16 mouse cellular contexts compared by ENCODE assay signal in genomic region chr11:88419657-88420366, GRCm38 (mm10).
DNase-seq lines count a peak whose midpoint lies in the region; ATAC-seq and TF ChIP-seq lines count a peak whose summit lies in the region.
"Had no signal": no experiment of that assay in that cellular context is flagged by ENCODE, and none has a peak within 500 bp of the region (broad histone marks: within the 10 kb centered on the region; RNA-seq: fewer than 3 reads in every experiment).

No protein-coding gene starts in this region.

- intact Hi-C loops in heart, postnatal 10 days (cut with DNase I): no loop called here

- no peaks in the 10 kb centered on the region for H3K27me3 ChIP-seq in heart, embryonic 12.5 days (replicated peaks)
- no peaks in the 10 kb centered on the region for H3K27me3 ChIP-seq in midbrain, embryonic 12.5 days
- H3K27me3 ChIP-seq in midbrain, embryonic 15.5 days (replicated peaks): no peaks in the 10 kb centered on the region
- no peaks in the 10 kb centered on the region for H3K27me3 ChIP-seq in hindbrain, embryonic 15.5 days
- no peaks in the 10 kb centered on the region for H3K27me3 ChIP-seq in liver, postnatal 0 days (ENCODE audit: insufficient read depth, low read length)
- H3K27me3 ChIP-seq: embryonic facial prominence, embryonic 13.5 days; limb, embryonic 15.5 days had no signal

- H3K4me3 ChIP-seq in heart, embryonic 12.5 days: no peak overlapping the region
- H3K4me3 ChIP-seq in midbrain, embryonic 12.5 days: no peak overlapping the region
- no peak overlapping the region for H3K4me3 ChIP-seq in midbrain, embryonic 15.5 days
- H3K4me3 ChIP-seq in hindbrain, embryonic 15.5 days: no peak overlapping the region
- H3K4me3 ChIP-seq in liver, postnatal 0 days (ENCODE audit: low read depth, low read length): no peak overlapping the region
- H3K4me3 ChIP-seq: embryonic facial prominence, embryonic 13.5 days; limb, embryonic 15.5 days; myocyte had no signal

- no peak for TF ChIP-seq CTCF in liver, postnatal 0 days (IDR thresholded peaks at IDR 0.05; ENCODE audit: low read depth)

- peaks cover 7% of the 10 kb centered on the region for H3K36me3 ChIP-seq in heart, embryonic 12.5 days
- H3K36me3 ChIP-seq in midbrain, embryonic 12.5 days: no peaks in the 10 kb centered on the region
- H3K36me3 ChIP-seq in midbrain, embryonic 15.5 days (replicated peaks): no peaks in the 10 kb centered on the region
- H3K36me3 ChIP-seq in hindbrain, embryonic 15.5 days: no peaks in the 10 kb centered on the region
- no peaks in the 10 kb centered on the region for H3K36me3 ChIP-seq in liver, postnatal 0 days (replicated peaks; ENCODE audit: insufficient read depth, low read length)
- H3K36me3 ChIP-seq: embryonic facial prominence, embryonic 13.5 days; limb, embryonic 15.5 days had no signal

- no peak for ATAC-seq in heart, embryonic 12.5 days (ENCODE audit: insufficient number of reproducible peaks, low FRiP score)
- no peak for ATAC-seq in midbrain, embryonic 12.5 days (ENCODE audit: low FRiP score, low read depth)
- no peak for ATAC-seq in midbrain, embryonic 15.5 days (replicated peaks)
- ATAC-seq in hindbrain, embryonic 15.5 days (ENCODE audit: low FRiP score, low read depth): no peak
- peak; percentile 84 for ATAC-seq in liver, postnatal 0 days
- no peak for ATAC-seq in CD4-positive, CD25-positive, alpha-beta regulatory T cell, adult 4 months

- peaks cover 83% of the 10 kb centered on the region for H3K4me1 ChIP-seq in heart, embryonic 12.5 days (replicated peaks)
- H3K4me1 ChIP-seq in midbrain, embryonic 12.5 days: peaks cover 62% of the 10 kb centered on the region
- H3K4me1 ChIP-seq in midbrain, embryonic 15.5 days: peaks cover 44% of the 10 kb centered on the region
- H3K4me1 ChIP-seq in hindbrain, embryonic 15.5 days (replicated peaks): peaks cover 62% of the 10 kb centered on the region
- peaks cover 8% of the 10 kb centered on the region for H3K4me1 ChIP-seq in liver, postnatal 0 days (ENCODE audit: insufficient read depth)

- 55% methylated on average over 9 of the region's 9 CpGs for WGBS in heart, embryonic 12.5 days
- 88% methylated on average over 9 of the region's 9 CpGs for WGBS in midbrain, embryonic 12.5 days
- WGBS in midbrain, embryonic 15.5 days: 91% methylated on average over 9 of the region's 9 CpGs
- 90% methylated on average over 9 of the region's 9 CpGs for WGBS in hindbrain, embryonic 15.5 days
- 62% methylated on average over 9 of the region's 9 CpGs for WGBS in liver, postnatal 0 days (ENCODE audit: insufficient replicate concordance)

- no peaks in the 10 kb centered on the region for H3K9me3 ChIP-seq in heart, embryonic 12.5 days (replicated peaks)
- H3K9me3 ChIP-seq in midbrain, embryonic 12.5 days: no peaks in the 10 kb centered on the region
- H3K9me3 ChIP-seq in midbrain, embryonic 15.5 days: no peaks in the 10 kb centered on the region
- no peaks in the 10 kb centered on the region for H3K9me3 ChIP-seq in hindbrain, embryonic 15.5 days
- H3K9me3 ChIP-seq in liver, postnatal 0 days (ENCODE audit: low read length): no peaks in the 10 kb centered on the region
- H3K9me3 ChIP-seq: embryonic facial prominence, embryonic 13.5 days; limb, embryonic 15.5 days had no signal

- H3K9ac ChIP-seq in heart, embryonic 12.5 days: no peak overlapping the region
- no peak overlapping the region for H3K9ac ChIP-seq in midbrain, embryonic 12.5 days (replicated peaks)
- H3K9ac ChIP-seq in midbrain, embryonic 15.5 days: no peak overlapping the region
- no peak overlapping the region for H3K9ac ChIP-seq in hindbrain, embryonic 15.5 days
- H3K9ac ChIP-seq in liver, postnatal 0 days (replicated peaks): no peak overlapping the region
- H3K9ac ChIP-seq: embryonic facial prominence, embryonic 13.5 days; limb, embryonic 15.5 days had no signal

- H3K27ac ChIP-seq in heart, embryonic 12.5 days (ENCODE audit: poor library complexity, severe bottlenecking): peak overlapping the region; percentile 96
- peak overlapping the region; percentile 58; the same call in 1 of the 2 replicates for H3K27ac ChIP-seq in midbrain, embryonic 12.5 days (replicated peaks)
- H3K27ac ChIP-seq in midbrain, embryonic 15.5 days: no peak overlapping the region
- 0 out of 2 replicates have a peak overlapping the region, but pooled peaks have one; percentile 14 for H3K27ac ChIP-seq in hindbrain, embryonic 15.5 days (replicated peaks)
- peak overlapping the region; percentile 69; the same call in 1 of the 2 replicates for H3K27ac ChIP-seq in liver, postnatal 0 days (ENCODE audit: low read depth)
- H3K27ac ChIP-seq: limb, embryonic 15.5 days had no signal

- no peak overlapping the region for H3K4me2 ChIP-seq in heart, embryonic 12.5 days
- no peak overlapping the region for H3K4me2 ChIP-seq in midbrain, embryonic 12.5 days (replicated peaks)
- H3K4me2 ChIP-seq in midbrain, embryonic 15.5 days: no peak overlapping the region
- no peak overlapping the region for H3K4me2 ChIP-seq in hindbrain, embryonic 15.5 days
- H3K4me2 ChIP-seq in liver, postnatal 0 days (ENCODE audit: low read depth, low read length): no peak overlapping the region
- H3K4me2 ChIP-seq: embryonic facial prominence, embryonic 13.5 days; limb, embryonic 15.5 days had no signal

- no peak for DNase-seq in heart, postnatal 10 days
- no peak for DNase-seq in liver, postnatal 0 days
- DNase-seq in adrenal gland, postnatal 25 days: no peak
- DNase-seq: adrenal gland, postnatal 36 days; cerebellum, postnatal 25 days; gastrocnemius, postnatal 25 days; kidney, adult 8-10 months; lung, postnatal 36 days had no signal

- peak; percentile 73 for TF ChIP-seq EP300 in liver, postnatal 0 days (IDR thresholded peaks at IDR 0.05; ENCODE audit: low read depth)
